9 mouse cellular contexts compared by ENCODE assay signal in genomic region chr1:191834825-191835224, GRCm38 (mm10). TPM values are rescaled to one million over a fixed set of nuclear protein-coding genes. Genes with fewer than 3 reads are reported as not detected.
DNase-seq lines count a peak whose midpoint lies in the region; ATAC-seq lines count a peak whose summit lies in the region.
"Had no signal": no experiment of that assay in that cellular context is flagged by ENCODE, and none has a peak within 500 bp of the region (broad histone marks: within the 10 kb centered on the region; RNA-seq: fewer than 3 reads in every experiment).

No protein-coding gene starts in this region.

- no peak overlapping the region for H3K27ac ChIP-seq in embryonic facial prominence, embryonic 14.5 days (replicated peaks; ENCODE audit: low read depth, low read length)
- H3K27ac ChIP-seq in heart, embryonic 12.5 days (ENCODE audit: poor library complexity, severe bottlenecking): no peak overlapping the region
- no peak overlapping the region for H3K27ac ChIP-seq in kidney, embryonic 14.5 days (ENCODE audit: low read depth, low read length)
- H3K27ac ChIP-seq in liver, embryonic 15.5 days (replicated peaks): no peak overlapping the region
- H3K27ac ChIP-seq in neural tube, embryonic 12.5 days: no peak overlapping the region

- no peak overlapping the region for H3K4me2 ChIP-seq in embryonic facial prominence, embryonic 14.5 days (ENCODE audit: low read depth, low read length)
- peak overlapping the region; percentile 47 for H3K4me2 ChIP-seq in heart, embryonic 12.5 days
- H3K4me2 ChIP-seq in kidney, embryonic 14.5 days (replicated peaks; ENCODE audit: low read depth, low read length): no peak overlapping the region
- H3K4me2 ChIP-seq in liver, embryonic 15.5 days: peak overlapping the region; percentile 48
- no peak overlapping the region for H3K4me2 ChIP-seq in neural tube, embryonic 12.5 days (replicated peaks)

- H3K9me3 ChIP-seq in embryonic facial prominence, embryonic 14.5 days (ENCODE audit: control insufficient read depth, low read length): no peaks in the 10 kb centered on the region
- H3K9me3 ChIP-seq in heart, embryonic 12.5 days (replicated peaks): no peaks in the 10 kb centered on the region
- H3K9me3 ChIP-seq in kidney, embryonic 14.5 days (ENCODE audit: control insufficient read depth, low read length): no peaks in the 10 kb centered on the region
- no peaks in the 10 kb centered on the region for H3K9me3 ChIP-seq in liver, embryonic 15.5 days (replicated peaks)
- H3K9me3 ChIP-seq in neural tube, embryonic 12.5 days: no peaks in the 10 kb centered on the region

- H3K9ac ChIP-seq in embryonic facial prominence, embryonic 14.5 days (ENCODE audit: low read depth, low read length): no peak overlapping the region
- no peak overlapping the region for H3K9ac ChIP-seq in heart, embryonic 12.5 days
- H3K9ac ChIP-seq in kidney, embryonic 14.5 days (ENCODE audit: low read depth, low read length): no peak overlapping the region
- no peak overlapping the region for H3K9ac ChIP-seq in liver, embryonic 15.5 days
- H3K9ac ChIP-seq in neural tube, embryonic 12.5 days: no peak overlapping the region

- H3K36me3 ChIP-seq in embryonic facial prominence, embryonic 14.5 days (ENCODE audit: control insufficient read depth, insufficient read depth, low read length): peaks cover 20% of the 10 kb centered on the region
- peaks cover 34% of the 10 kb centered on the region for H3K36me3 ChIP-seq in heart, embryonic 12.5 days
- peaks cover 29% of the 10 kb centered on the region for H3K36me3 ChIP-seq in kidney, embryonic 14.5 days (ENCODE audit: control insufficient read depth, insufficient read depth, low read length)
- H3K36me3 ChIP-seq in liver, embryonic 15.5 days (replicated peaks): peaks cover 57% of the 10 kb centered on the region
- H3K36me3 ChIP-seq in neural tube, embryonic 12.5 days: peaks cover 25% of the 10 kb centered on the region

- peak; percentile 76 for DNase-seq in CD4-positive helper T cell, adult 2 months (ENCODE audit: low read depth, low spot score)
- DNase-seq in adrenal gland, postnatal 14 days: peak; percentile 85
- peak; percentile 75 for DNase-seq in embryonic facial prominence, embryonic 14.5 days (ENCODE audit: low spot score)
- DNase-seq in testis, postnatal 10 days (ENCODE audit: low spot score): peak; percentile 84

- H3K4me3 ChIP-seq in embryonic facial prominence, embryonic 14.5 days (ENCODE audit: low read depth, low read length): no peak overlapping the region
- no peak overlapping the region for H3K4me3 ChIP-seq in heart, embryonic 12.5 days
- no peak overlapping the region for H3K4me3 ChIP-seq in kidney, embryonic 14.5 days (ENCODE audit: low read length)
- no peak overlapping the region for H3K4me3 ChIP-seq in liver, embryonic 15.5 days (replicated peaks)
- H3K4me3 ChIP-seq in neural tube, embryonic 12.5 days: no peak overlapping the region
- H3K4me3 ChIP-seq: erythroblast, embryonic 14.5 days had no signal

- no peaks in the 10 kb centered on the region for H3K27me3 ChIP-seq in embryonic facial prominence, embryonic 14.5 days (replicated peaks; ENCODE audit: control insufficient read depth, insufficient read depth, low read length)
- H3K27me3 ChIP-seq in heart, embryonic 12.5 days (replicated peaks): no peaks in the 10 kb centered on the region; the same call in 1 of the 2 replicates
- no peaks in the 10 kb centered on the region for H3K27me3 ChIP-seq in kidney, embryonic 14.5 days (ENCODE audit: control insufficient read depth, insufficient read depth, low read length)
- H3K27me3 ChIP-seq in liver, embryonic 15.5 days: no peaks in the 10 kb centered on the region
- no peaks in the 10 kb centered on the region for H3K27me3 ChIP-seq in neural tube, embryonic 12.5 days (replicated peaks)

- H3K4me1 ChIP-seq in embryonic facial prominence, embryonic 14.5 days (ENCODE audit: control insufficient read depth, insufficient read depth, low read length): no peaks in the 10 kb centered on the region
- peaks cover 12% of the 10 kb centered on the region for H3K4me1 ChIP-seq in heart, embryonic 12.5 days (replicated peaks)
- peaks cover 11% of the 10 kb centered on the region; the same call in 1 of the 2 replicates for H3K4me1 ChIP-seq in kidney, embryonic 14.5 days (ENCODE audit: control insufficient read depth, insufficient read depth, low read length)
- peaks cover 30% of the 10 kb centered on the region for H3K4me1 ChIP-seq in liver, embryonic 15.5 days (replicated peaks)
- H3K4me1 ChIP-seq in neural tube, embryonic 12.5 days: peaks cover 13% of the 10 kb centered on the region

- ATAC-seq in embryonic facial prominence, embryonic 14.5 days (ENCODE audit: low read depth): peak; percentile 53; the same call in 1 of the 2 replicates
- peak; percentile 70 for ATAC-seq in heart, embryonic 12.5 days (ENCODE audit: insufficient number of reproducible peaks, low FRiP score)
- ATAC-seq in kidney, embryonic 14.5 days (ENCODE audit: low FRiP score, low TSS enrichment): peak; percentile 79
- peak; percentile 32 for ATAC-seq in liver, embryonic 15.5 days (ENCODE audit: insufficient read depth)
- ATAC-seq in neural tube, embryonic 12.5 days (ENCODE audit: low FRiP score, low read depth): 0 out of 2 replicates have a peak, but pooled peaks have one; percentile 34

- 8% methylated on average over 19 of the region's 19 CpGs for WGBS in embryonic facial prominence, embryonic 14.5 days
- WGBS in heart, embryonic 12.5 days: 7% methylated on average over 19 of the region's 19 CpGs
- WGBS in kidney, embryonic 14.5 days: 9% methylated on average over 19 of the region's 19 CpGs
- WGBS in liver, embryonic 15.5 days (ENCODE audit: insufficient replicate concordance): 9% methylated on average over 19 of the region's 19 CpGs
- WGBS in neural tube, embryonic 12.5 days: 15% methylated on average over 19 of the region's 19 CpGs

RNA-seq across cellular contexts. Expression of gene Nek2, which starts 13.6 kb away (rescaled TPM):
- 9.3 and 10.0 TPM in 2 replicates for total RNA-seq in adrenal gland, postnatal 14 days (2021)
- 28.1 and 29.0 TPM in 2 replicates for polyA plus RNA-seq in embryonic facial prominence, embryonic 14.5 days (2014; fragmentation: Nextera tagmentation; extraction: Ambion mirVana)
- 37.9 and 39.5 TPM in 2 replicates for polyA plus RNA-seq in heart, embryonic 12.5 days (2016; fragmentation: Nextera tagmentation; extraction: Ambion mirVana)
- 26.3 and 45.5 TPM in 2 replicates for polyA plus RNA-seq in kidney, embryonic 14.5 days (2014; fragmentation: Nextera tagmentation; extraction: Ambion mirVana)
- 33.5 and 34.1 TPM in 2 replicates for polyA plus RNA-seq in liver, embryonic 15.5 days (2015; fragmentation: Nextera tagmentation; extraction: Ambion mirVana)
- 30.4 and 31.4 TPM in 2 replicates for polyA plus RNA-seq in neural tube, embryonic 12.5 days (2016; fragmentation: Nextera tagmentation; extraction: Ambion mirVana)

Comparison
In these comparisons a context has a peak if more than half of its experiments do, and no peak if none do; other contexts are left out.
1. H3K4me2 ChIP-seq: peak in heart, embryonic 12.5 days (single experiment) and liver, embryonic 15.5 days (single experiment); none in embryonic facial prominence, embryonic 14.5 days (single experiment), kidney, embryonic 14.5 days (single experiment) and neural tube, embryonic 12.5 days (single experiment).
2. Peak in every context shown above with its lines, with median percentiles within 50 percentile points of each other: DNase-seq and ATAC-seq.